Mouse (Mus musculus): ENCODE measurements around the gene Etnk1.

DNA sequence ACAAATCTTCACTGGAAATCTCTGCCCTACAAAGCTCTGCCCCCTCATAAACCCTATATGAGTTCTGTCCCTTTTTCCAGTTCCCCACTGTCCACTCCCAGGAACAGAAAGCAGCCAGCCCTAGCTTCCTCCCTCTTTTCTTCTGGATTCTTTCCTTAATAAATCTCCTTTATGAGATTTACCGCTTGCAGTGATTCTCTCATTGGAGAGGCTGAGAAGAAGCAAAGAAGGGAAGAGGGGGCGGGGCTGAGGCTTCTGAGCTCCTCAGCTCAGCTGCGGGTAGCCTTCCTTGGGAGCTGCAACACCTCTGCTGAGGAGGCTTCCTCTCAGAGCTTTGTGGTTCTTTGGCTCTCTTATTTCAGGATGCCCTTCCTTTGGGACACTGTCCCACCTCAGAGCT, 37.1 kb upstream of the Etnk1 start:
- TF ChIP-seq KAT2A (conservative IDR thresholded peaks at IDR 0.05; ENCODE audit: low read depth, low read length) (no peak), POLR2A (IDR thresholded peaks at IDR 0.05; ENCODE audit: control insufficient read depth in 1 of 2, insufficient read depth in 1 of 2, low read depth in 1 of 2, low read length in 2 of 2, poor library complexity in 1 of 2) (no peak), CTCF (IDR thresholded peaks at IDR 0.05 in 2 of 3, conservative IDR thresholded peaks at IDR 0.05 in 1 of 3; ENCODE audit: control insufficient read depth in 1 of 3, insufficient read depth in 1 of 3, low read depth in 2 of 3, low read length in 3 of 3, poor library complexity in 1 of 3, severe bottlenecking in 1 of 3) (no peak), RCOR1 (IDR thresholded peaks at IDR 0.05; ENCODE audit: low read depth, low read length) (no peak)

All from MEL (cell line).